Mouse (Mus musculus) forebrain, embryonic 11.5 days (tissue): ENCODE results near the gene Tm7sf2. TPM values are rescaled to one million over a fixed set of nuclear protein-coding genes. Genes with fewer than 3 reads are reported as not detected.

Experiments
- ATAC-seq: fragments of 200-750 bp; cut with Nextera tagmentation; replicated peaks from 2 replicates; pipeline ENCODE4 v1.8.0; 2017; ENCODE audit warnings: moderate TSS enrichment; ENCODE audit not compliant: low FRiP score
- DNase-seq: peaks from one replicate; pipeline ENCODE4 v3.0.0-alpha.2; 2017; ENCODE audit warnings: low spot score
- H3K27ac ChIP-seq: fragments of 300-500 bp; sonication (generic); 2 replicates; pipeline ENCODE4 v1.5.1; 2014; ENCODE audit warnings: low read depth, low read length
- H3K27me3 ChIP-seq: fragments of 300-500 bp; sonication (generic); 2 replicates; pipeline ENCODE4 v1.6.1; 2014; ENCODE audit warnings: mild to moderate bottlenecking, low read length, mixed read lengths; ENCODE audit not compliant: control insufficient read depth, insufficient read depth
- H3K36me3 ChIP-seq: fragments of 300-500 bp; sonication (generic); 2 replicates; pipeline ENCODE4 v1.6.1; 2014; ENCODE audit warnings: mild to moderate bottlenecking, low read length, moderate library complexity, mixed read lengths; ENCODE audit not compliant: control insufficient read depth, insufficient read depth
- H3K4me1 ChIP-seq: fragments of 300-500 bp; sonication (generic); replicated peaks from 2 replicates; pipeline ENCODE4 v1.6.1; 2014; ENCODE audit warnings: low read length, mixed read lengths; ENCODE audit not compliant: control insufficient read depth, insufficient read depth
- H3K4me2 ChIP-seq: fragments of 300-500 bp; sonication (generic); 2 replicates; pipeline ENCODE4 v1.6.1; 2014; ENCODE audit warnings: low read depth, mild to moderate bottlenecking, low read length, moderate library complexity, mixed read lengths; ENCODE audit not compliant: severe bottlenecking
- H3K4me3 ChIP-seq: fragments of 300-500 bp; sonication (generic); 2 replicates; pipeline ENCODE4 v1.5.1; 2014; ENCODE audit warnings: low read depth, low read length
- H3K9ac ChIP-seq: fragments of 300-500 bp; sonication (generic); 2 replicates; pipeline ENCODE4 v1.6.1; 2014; ENCODE audit warnings: low read length
- H3K9me3 ChIP-seq: fragments of 300-500 bp; sonication (generic); 2 replicates; pipeline ENCODE4 v1.6.1; 2016; ENCODE audit warnings: low read length, mixed read lengths; ENCODE audit not compliant: control insufficient read depth
- WGBS: fragments of 180-500 bp; shearing (Covaris S2); extraction: QIAGEN DNeasy Blood & Tissue Kit; methylation state at CpG from one replicate; pipeline ENCODE4 v1.1.7; 2014; 5-methylcytosine and 5-hydroxymethylcytosine counted together
- polyA plus RNA-seq: library from polyadenylated mRNA; unstranded; fragments of >200 nt; fragmentation: Nextera tagmentation; extraction: Ambion mirVana; gene quantifications from 2 replicates; pipeline ENCODE4 v1.2.1, GENCODE M21; 2014

The Tm7sf2 gene
- polyA plus RNA-seq, 1 experiment from 2014 or later = 31.7 TPM

DNA sequence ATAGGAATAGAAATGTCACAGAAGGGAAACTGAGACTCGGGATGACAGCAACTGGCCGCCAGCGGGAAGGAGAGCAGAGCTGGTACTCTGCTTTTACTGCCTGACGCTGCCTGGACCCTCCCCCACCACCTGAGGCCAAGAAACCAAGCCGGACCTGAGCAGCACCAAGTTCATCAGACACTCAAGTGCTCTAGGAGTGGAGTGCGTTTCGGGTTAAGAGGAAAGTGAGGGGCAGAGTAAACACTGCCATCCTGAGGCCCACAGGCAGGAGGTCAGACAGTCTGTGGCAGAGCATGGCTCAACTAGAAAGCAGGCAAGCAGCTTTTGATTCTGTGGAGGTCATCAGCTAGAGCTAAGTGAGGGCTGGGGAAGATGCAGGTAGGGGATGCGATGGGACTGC, 45.1 kb downstream of the Tm7sf2 start:
- Histone ChIP-seq H3K9me3 (no peaks in the 10 kb centered on the region), H3K27ac (no peak overlapping the region), H3K4me1 (no peaks in the 10 kb centered on the region), H3K4me2 (no peak overlapping the region), H3K9ac (no peak overlapping the region), H3K4me3 (no peak overlapping the region), H3K27me3 (no peaks in the 10 kb centered on the region), H3K36me3 (no peaks in the 10 kb centered on the region)
- DNase-seq = no peak
- no peak for ATAC-seq
- WGBS = 71% methylated on average over 8 of the region's 8 CpGs

DNA sequence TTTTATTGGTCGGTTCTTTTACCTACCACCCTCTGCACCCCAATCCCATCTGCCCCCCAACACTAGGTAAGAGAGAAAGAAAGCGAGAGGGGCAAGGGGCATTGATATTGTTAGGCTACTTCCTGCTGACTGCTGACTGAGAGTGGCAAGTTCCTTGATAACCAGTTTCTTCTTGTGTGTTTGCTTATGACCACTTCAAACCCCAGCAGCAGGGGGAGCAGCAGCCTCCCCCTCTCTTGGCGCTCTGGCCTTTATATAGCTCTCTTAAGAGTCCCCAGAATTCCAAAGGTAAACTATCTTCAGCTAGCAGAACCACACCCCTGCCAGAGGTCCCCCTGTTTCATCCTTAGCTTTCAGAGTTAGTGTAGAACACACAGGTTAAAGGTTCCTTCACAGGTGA, 47.9 kb downstream of the Tm7sf2 start:
- Histone ChIP-seq H3K27me3 (peaks cover 8% of the 10 kb centered on the region), H3K27ac (no peak overlapping the region), H3K4me3 (no peak overlapping the region), H3K4me1 (peaks cover 3% of the 10 kb centered on the region), H3K4me2 (no peak overlapping the region), H3K36me3 (no peaks in the 10 kb centered on the region), H3K9ac (no peak overlapping the region), H3K9me3 (no peaks in the 10 kb centered on the region)
- DNase-seq (no peak), ATAC-seq (no peak)
- WGBS = 67% methylated on average over 3 of the region's 3 CpGs

- Histone ChIP-seq H3K4me3 (no peak overlapping the region), H3K27me3 (peaks cover 15% of the 10 kb centered on the region), H3K27ac (no peak overlapping the region), H3K9me3 (no peaks in the 10 kb centered on the region), H3K4me2 (no peak overlapping the region), H3K4me1 (peaks cover 6% of the 10 kb centered on the region), H3K9ac (no peak overlapping the region), H3K36me3 (no peaks in the 10 kb centered on the region)
- ATAC-seq (no peak), DNase-seq (peak; percentile 92)
- WGBS = 34% methylated on average over 15 of the region's 15 CpGs
These were observed 49.8 kb downstream of the Tm7sf2 start for GRCm38 (mm10) chr19:6018142-6019089.

DNA sequence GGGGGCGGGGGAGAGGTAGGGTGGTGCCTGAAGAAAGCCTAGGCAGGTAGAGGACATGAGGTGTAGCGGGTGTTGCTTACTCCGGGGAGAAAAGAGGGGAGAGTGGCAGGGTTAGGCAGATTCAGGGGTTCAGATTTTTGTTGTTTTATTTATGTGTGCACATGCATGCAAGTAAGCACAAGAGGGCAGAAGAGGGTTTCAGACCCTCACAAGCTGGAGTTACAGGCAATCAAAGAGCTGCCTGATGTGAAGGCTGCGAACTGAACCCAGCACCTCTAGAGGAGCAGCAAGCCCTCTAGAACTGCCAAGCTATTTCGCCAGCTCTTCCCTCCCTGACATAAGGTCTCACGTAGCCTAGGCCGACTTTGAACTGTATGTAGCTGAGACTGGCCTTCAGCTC, 51.6 kb downstream of the Tm7sf2 start:
- H3K4me3 ChIP-seq = no peak overlapping the region

DNA sequence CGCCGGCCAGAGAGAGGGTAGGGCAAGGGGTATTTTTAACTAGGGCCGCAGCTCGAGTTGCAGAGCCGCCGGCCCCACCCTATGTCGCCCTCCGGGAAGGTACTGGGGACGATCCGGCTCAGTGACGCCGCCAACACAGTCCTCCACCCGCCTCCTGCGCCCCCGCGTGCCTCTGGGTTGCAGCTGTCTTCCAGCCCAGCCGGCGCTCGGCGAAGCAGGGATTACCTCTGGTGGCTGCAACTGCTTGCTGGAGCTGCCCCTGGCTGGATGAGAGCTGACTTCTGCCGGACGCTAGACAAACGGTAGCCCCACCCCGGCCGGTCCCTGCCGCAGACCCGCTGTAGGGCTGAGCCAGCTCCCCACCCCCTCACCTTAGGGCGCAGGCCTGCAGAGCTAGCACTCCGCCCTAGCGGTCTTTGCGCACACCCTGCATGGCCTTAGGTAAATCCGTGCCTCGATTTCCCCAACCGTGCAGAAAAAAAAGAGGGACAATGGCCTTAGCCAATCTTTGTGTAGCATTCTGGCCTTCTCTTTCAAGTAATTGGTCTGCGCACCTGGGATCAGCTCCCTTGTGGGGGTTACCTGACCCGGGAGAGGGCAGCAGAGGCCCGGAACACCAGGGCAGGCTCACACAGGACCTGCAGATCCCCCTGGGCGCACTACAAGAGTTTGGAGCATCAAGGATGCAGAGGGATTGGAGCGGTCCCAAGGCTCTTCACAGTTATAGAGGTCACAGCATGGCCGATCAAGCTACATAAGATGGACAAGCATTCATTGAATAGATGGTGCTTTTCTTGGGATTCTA, 52.5 kb downstream of the Tm7sf2 start, which contains the start of gene Capn1:
TSS of gene Capn1 (minus strand) at position 387 of the 805 bp plus-strand sequence.
- ATAC-seq = peak; percentile 71
- DNase-seq = peak; percentile 83
- H3K9ac ChIP-seq = peak within 1 kb of the TSS; percentile 48
- 3% methylated on average over 40 of the region's 40 CpGs for WGBS
- no peak within 1 kb of the TSS for H3K27ac ChIP-seq
- peak within 1 kb of the TSS; percentile 87 for H3K4me2 ChIP-seq
- H3K4me1 ChIP-seq = peaks cover 6% of the 10 kb centered on the region
- peaks cover 15% of the 10 kb centered on the region for H3K27me3 ChIP-seq
- H3K9me3 ChIP-seq = no peaks in the 10 kb centered on the region
- H3K4me3 ChIP-seq = peak within 1 kb of the TSS; percentile 40
- no peaks in the 10 kb centered on the region for H3K36me3 ChIP-seq

More for the DNA sequence above, 51.6 kb downstream of the Tm7sf2 start:
- Histone ChIP-seq H3K36me3 (no peaks in the 10 kb centered on the region), H3K9ac (no peak overlapping the region), H3K4me1 (peaks cover 6% of the 10 kb centered on the region), H3K4me2 (no peak overlapping the region), H3K27ac (no peak overlapping the region), H3K9me3 (no peaks in the 10 kb centered on the region), H3K27me3 (peaks cover 15% of the 10 kb centered on the region)
- 37% methylated on average over 7 of the region's 7 CpGs for WGBS
- DNase-seq (no peak), ATAC-seq (no peak)

GRCm38 (mm10) chr19:6014991-6015510, 53.1 kb downstream of the Tm7sf2 start:
- WGBS = 1% methylated on average over 15 of the region's 18 CpGs
- peaks cover 15% of the 10 kb centered on the region for H3K27me3 ChIP-seq
- H3K27ac ChIP-seq = no peak overlapping the region
- ATAC-seq = peak; percentile 59
- peak overlapping the region; percentile 87 for H3K4me2 ChIP-seq
- peak overlapping the region; percentile 40 for H3K4me3 ChIP-seq
- H3K9me3 ChIP-seq = no peaks in the 10 kb centered on the region
- H3K4me1 ChIP-seq = peaks cover 6% of the 10 kb centered on the region
- DNase-seq = peak; percentile 72
- H3K36me3 ChIP-seq = no peaks in the 10 kb centered on the region
- H3K9ac ChIP-seq = peak overlapping the region; percentile 48

- WGBS = 94% methylated on average over 10 of the region's 10 CpGs
These were observed 54.5 kb downstream of the Tm7sf2 start for GRCm38 (mm10) chr19:6013691-6014090.

More at GRCm38 (mm10) chr19:6013691-6014090, 54.5 kb downstream of the Tm7sf2 start:
- Histone ChIP-seq H3K4me2 (no peak overlapping the region), H3K4me1 (peaks cover 6% of the 10 kb centered on the region), H3K4me3 (no peak overlapping the region), H3K9me3 (no peaks in the 10 kb centered on the region), H3K27ac (no peak overlapping the region), H3K36me3 (no peaks in the 10 kb centered on the region), H3K27me3 (peaks cover 15% of the 10 kb centered on the region), H3K9ac (no peak overlapping the region)
- no peak for ATAC-seq
- no peak for DNase-seq
